Mouse (Mus musculus) ovary, adult 10 weeks (tissue): ENCODE results near the gene Sgms2. TPM values are rescaled to one million over a fixed set of nuclear protein-coding genes. Genes with fewer than 3 reads are reported as not detected.

Source experiments
- polyA plus RNA-seq: library from polyadenylated mRNA; stranded (reverse); fragments of 350-450 nt; fragmentation: Illumina TruSeq; extraction: RNeasy Lipid Tissue Mini Kit (QIAGEN cat#74804); gene quantifications from one replicate; pipeline ENCODE4 v1.2.3, GENCODE M21; 2014

Gene Sgms2
- polyA plus RNA-seq: 43.4 TPM

DNA sequence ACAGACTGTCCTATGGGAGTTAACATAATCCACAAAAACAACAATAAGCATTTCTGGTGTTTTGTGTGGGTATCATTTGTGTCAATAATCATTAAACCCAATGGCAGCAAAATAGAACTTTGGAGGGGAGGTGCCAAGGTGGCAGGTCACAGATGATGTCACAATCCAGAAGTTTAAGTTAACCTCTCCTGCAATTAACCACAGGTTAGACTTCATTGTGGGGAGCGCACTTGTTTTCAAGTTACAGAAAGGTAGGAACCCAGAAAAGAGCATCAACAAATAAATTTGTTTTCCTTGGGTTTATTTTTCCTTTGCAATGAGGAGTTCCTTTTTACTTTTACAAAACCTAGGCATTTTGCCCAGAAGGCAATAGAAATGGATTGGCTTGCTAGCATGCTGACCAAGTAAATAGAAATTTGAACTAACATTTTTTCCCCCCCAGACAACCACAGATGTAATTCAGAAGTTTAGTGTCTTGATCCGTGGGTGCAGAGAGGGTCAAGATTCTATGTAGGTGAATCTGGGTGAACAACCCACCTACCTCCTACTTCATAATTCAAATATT, at the start of gene Sgms2:
TSS of gene Sgms2 (minus strand) at position 51 of the 565 bp plus-strand sequence.

DNA sequence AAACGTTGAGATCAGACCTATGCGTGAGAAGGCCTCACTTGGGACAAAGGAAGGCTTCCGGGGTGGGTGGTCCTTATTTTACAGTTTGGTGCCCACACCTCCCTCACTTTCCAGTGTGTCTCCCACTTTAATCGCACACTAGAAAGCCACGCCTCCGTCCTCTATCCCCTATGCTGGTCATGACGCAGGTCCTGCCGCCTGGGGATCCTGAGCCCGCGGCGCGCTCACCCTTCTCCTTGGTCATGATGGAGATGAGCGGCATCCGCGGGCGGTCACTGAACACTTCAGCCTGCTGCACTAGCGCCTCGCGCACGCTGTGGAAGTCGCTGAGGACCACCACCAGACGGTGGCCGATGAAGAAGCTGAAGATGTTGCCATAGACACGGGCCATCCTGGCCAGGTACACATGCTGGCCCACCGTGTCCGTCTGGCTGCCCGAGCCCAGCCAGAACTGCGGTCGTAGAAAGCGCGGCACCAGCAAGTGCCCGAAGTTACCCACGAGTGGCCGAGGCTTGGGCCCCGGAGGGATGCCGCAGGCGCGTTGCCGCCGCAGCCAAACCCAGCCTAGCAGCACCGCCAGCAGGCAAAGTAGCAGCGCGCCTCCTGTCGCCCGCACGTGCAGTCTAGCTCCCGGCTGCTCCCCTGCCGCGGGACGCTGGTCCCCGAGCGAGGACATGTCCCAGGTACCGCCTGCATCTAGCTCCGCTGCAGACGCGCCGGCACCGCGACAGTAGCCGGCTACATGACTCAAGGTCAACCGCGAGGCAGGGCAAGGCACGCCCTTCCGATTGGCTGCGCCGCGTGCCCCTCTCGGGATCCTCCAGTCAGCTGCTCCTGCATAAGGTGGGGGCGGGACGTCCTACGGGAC, 188.5 kb downstream of the Sgms2 start, which contains the start of gene Cyp2u1:
TSS of gene Cyp2u1 (minus strand) at position 776 of the 868 bp plus-strand sequence.

DNA sequence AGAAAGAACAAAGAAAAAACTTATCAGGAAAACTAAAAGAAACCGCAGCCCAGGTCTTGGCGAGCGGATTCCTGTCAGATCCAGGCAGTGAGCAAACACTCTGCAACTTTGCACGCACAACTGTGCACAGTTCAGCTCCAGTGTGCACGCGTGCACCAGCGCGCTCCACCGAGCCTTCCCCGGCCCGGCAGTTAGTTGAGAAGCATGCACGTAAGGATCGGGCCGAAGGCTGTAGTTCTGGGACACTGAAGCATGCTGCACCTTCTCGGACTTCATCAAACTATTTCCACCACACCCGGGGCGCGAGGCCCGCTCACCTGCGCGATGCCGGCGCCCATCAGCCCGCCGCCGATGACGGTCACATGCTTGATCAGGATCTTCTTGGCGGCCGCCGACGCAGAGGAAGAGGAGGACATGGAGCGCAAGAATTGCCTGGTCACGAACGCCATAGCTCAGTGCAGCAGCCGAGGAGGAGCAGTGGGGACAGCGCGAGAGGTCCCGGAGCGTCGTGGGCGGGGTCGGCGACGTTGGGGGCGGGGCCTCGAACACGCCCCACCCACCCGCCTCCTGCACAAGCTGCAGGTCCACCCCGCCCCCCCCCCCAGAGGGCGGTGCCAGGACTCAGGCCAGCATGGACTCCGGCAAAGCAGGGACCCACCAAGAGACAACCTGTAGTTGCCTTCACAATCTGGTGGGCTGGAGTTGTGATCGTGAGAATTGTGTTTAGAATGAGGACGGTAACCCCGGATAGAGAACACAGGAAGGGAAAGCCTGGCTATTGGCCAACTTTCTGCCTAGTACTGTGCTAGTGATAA, 219.4 kb downstream of the Sgms2 start, which contains the start of gene Hadh:
TSS of gene Hadh (minus strand) at position 543 of the 815 bp plus-strand sequence.

Other genes starting within 250 kb of the Sgms2 start
- gene Hadh, start 219.3 kb downstream of the Sgms2 start, polyA plus RNA-seq: 118 TPM
- gene Cyp2u1, start 188.2 kb downstream of the Sgms2 start, polyA plus RNA-seq: 0.77 TPM
- gene Papss1, start 73.4 kb upstream of the Sgms2 start, polyA plus RNA-seq: 55.9 TPM